Mouse (Mus musculus): Measurements from ENCODE around the gene Tgfa. TPM values are rescaled to one million over a fixed set of nuclear protein-coding genes. Genes with fewer than 3 reads are reported as not detected.

Tgfa gene
- total RNA-seq, 1 experiment: 2.2 TPM

GRCm38 (mm10) chr6:86252176-86253125 lies 57.4 kb downstream of the Tgfa start:
- no peak for TF ChIP-seq MAFK (IDR thresholded peaks at IDR 0.05; ENCODE audit: insufficient read depth, low read depth, low read length)
- no peak for TF ChIP-seq ZC3H11A (IDR thresholded peaks at IDR 0.05; ENCODE audit: borderline replicate concordance, low read depth, low read length)
- TF ChIP-seq ZNF384 (IDR thresholded peaks at IDR 0.05; ENCODE audit: low read depth, low read length): no peak
- TF ChIP-seq HCFC1 (IDR thresholded peaks at IDR 0.05; ENCODE audit: borderline replicate concordance, insufficient read depth, low read length): no peak
- no peak for TF ChIP-seq CHD2 (IDR thresholded peaks at IDR 0.05; ENCODE audit: low read depth, low read length)
- Histone ChIP-seq H3K36me3 (ENCODE audit: control insufficient read depth, insufficient read depth, low read length, poor library complexity, severe bottlenecking) (no peaks in the 10 kb centered on the region), H3K4me1 (ENCODE audit: control insufficient read depth in 2 of 2, insufficient read depth in 2 of 2, low read length in 2 of 2, poor library complexity in 1 of 2) (no peaks in the 10 kb centered on the region), H3K4me3 (ENCODE audit: insufficient read depth in 1 of 2, low read depth in 1 of 2, low read length in 2 of 2, poor library complexity in 1 of 2, severe bottlenecking in 1 of 2) (no peak overlapping the region), H3K9me3 (ENCODE audit: control insufficient read depth, insufficient read depth, low read depth, low read length) (no peaks in the 10 kb centered on the region), H3K9ac (ENCODE audit: insufficient read depth, low read depth, low read length, poor library complexity, severe bottlenecking) (no peak overlapping the region), H3K27ac (ENCODE audit: insufficient read depth, low read depth, low read length, poor library complexity, severe bottlenecking) (no peak overlapping the region)
- no peak for DNase-seq (ENCODE audit: low read depth, low spot score)
- in situ Hi-C loops (cut with MboI; ENCODE audit: low sequenced_read_pairs in 2 of 2, unreplicated experiment in 2 of 2): no loop called here

- H3K36me3 ChIP-seq (ENCODE audit: control insufficient read depth, insufficient read depth, low read length, poor library complexity, severe bottlenecking): no peaks in the 10 kb centered on the region
- no peak for DNase-seq (ENCODE audit: low read depth, low spot score)
- no peak for TF ChIP-seq CHD2 (IDR thresholded peaks at IDR 0.05; ENCODE audit: low read depth, low read length)
- no peak for TF ChIP-seq ZNF384 (IDR thresholded peaks at IDR 0.05; ENCODE audit: low read depth, low read length)
- TF ChIP-seq MAFK (IDR thresholded peaks at IDR 0.05; ENCODE audit: insufficient read depth, low read depth, low read length): no peak
- no peak for TF ChIP-seq ZC3H11A (IDR thresholded peaks at IDR 0.05; ENCODE audit: borderline replicate concordance, low read depth, low read length)
- no peak for TF ChIP-seq HCFC1 (IDR thresholded peaks at IDR 0.05; ENCODE audit: borderline replicate concordance, insufficient read depth, low read length)
- H3K27ac ChIP-seq (ENCODE audit: insufficient read depth, low read depth, low read length, poor library complexity, severe bottlenecking): no peak overlapping the region
- 0 out of 4 replicates have a peak, but pooled peaks cover 0 to 3% of the 10 kb centered on the region in 2 experiments for H3K4me1 ChIP-seq (ENCODE audit: control insufficient read depth in 2 of 2, insufficient read depth in 2 of 2, low read length in 2 of 2, poor library complexity in 1 of 2)
- H3K9ac ChIP-seq (ENCODE audit: insufficient read depth, low read depth, low read length, poor library complexity, severe bottlenecking): no peak overlapping the region
- in situ Hi-C loops (cut with MboI; ENCODE audit: low sequenced_read_pairs in 2 of 2, unreplicated experiment in 2 of 2): no loop called here
- no peak overlapping the region for H3K4me3 ChIP-seq (ENCODE audit: insufficient read depth in 1 of 2, low read depth in 1 of 2, low read length in 2 of 2, poor library complexity in 1 of 2, severe bottlenecking in 1 of 2)
- H3K9me3 ChIP-seq (ENCODE audit: control insufficient read depth, insufficient read depth, low read depth, low read length): no peaks in the 10 kb centered on the region
These were observed 60.9 kb downstream of the Tgfa start for GRCm38 (mm10) chr6:86255899-86256298.

GRCm38 (mm10) chr6:86259242-86259641 lies 64.2 kb downstream of the Tgfa start:
- Histone ChIP-seq H3K4me3 (ENCODE audit: insufficient read depth in 1 of 2, low read depth in 1 of 2, low read length in 2 of 2, poor library complexity in 1 of 2, severe bottlenecking in 1 of 2) (no peak overlapping the region), H3K36me3 (ENCODE audit: control insufficient read depth, insufficient read depth, low read length, poor library complexity, severe bottlenecking) (no peaks in the 10 kb centered on the region), H3K4me1 (ENCODE audit: control insufficient read depth in 2 of 2, insufficient read depth in 2 of 2, low read length in 2 of 2, poor library complexity in 1 of 2) (0 out of 4 replicates have a peak, but pooled peaks cover 0 to 3% of the 10 kb centered on the region in 2 experiments), H3K9me3 (ENCODE audit: control insufficient read depth, insufficient read depth, low read depth, low read length) (no peaks in the 10 kb centered on the region), H3K27ac (ENCODE audit: insufficient read depth, low read depth, low read length, poor library complexity, severe bottlenecking) (no peak overlapping the region), H3K9ac (ENCODE audit: insufficient read depth, low read depth, low read length, poor library complexity, severe bottlenecking) (no peak overlapping the region)
- in situ Hi-C loops (cut with MboI; ENCODE audit: low sequenced_read_pairs in 2 of 2, unreplicated experiment in 2 of 2): no loop called here
- DNase-seq (ENCODE audit: low read depth, low spot score): no peak
- TF ChIP-seq CHD2 (IDR thresholded peaks at IDR 0.05; ENCODE audit: low read depth, low read length) (no peak), HCFC1 (IDR thresholded peaks at IDR 0.05; ENCODE audit: borderline replicate concordance, insufficient read depth, low read length) (no peak), MAFK (IDR thresholded peaks at IDR 0.05; ENCODE audit: insufficient read depth, low read depth, low read length) (no peak), ZC3H11A (IDR thresholded peaks at IDR 0.05; ENCODE audit: borderline replicate concordance, low read depth, low read length) (no peak), ZNF384 (IDR thresholded peaks at IDR 0.05; ENCODE audit: low read depth, low read length) (no peak)

GRCm38 (mm10) chr6:86260322-86261050 lies 65.5 kb downstream of the Tgfa start:
- TF ChIP-seq MAFK (IDR thresholded peaks at IDR 0.05; ENCODE audit: insufficient read depth, low read depth, low read length) (no peak), ZC3H11A (IDR thresholded peaks at IDR 0.05; ENCODE audit: borderline replicate concordance, low read depth, low read length) (no peak), ZNF384 (IDR thresholded peaks at IDR 0.05; ENCODE audit: low read depth, low read length) (no peak), CHD2 (IDR thresholded peaks at IDR 0.05; ENCODE audit: low read depth, low read length) (no peak), HCFC1 (IDR thresholded peaks at IDR 0.05; ENCODE audit: borderline replicate concordance, insufficient read depth, low read length) (no peak)
- Histone ChIP-seq H3K4me3 (ENCODE audit: insufficient read depth in 1 of 2, low read depth in 1 of 2, low read length in 2 of 2, poor library complexity in 1 of 2, severe bottlenecking in 1 of 2) (no peak overlapping the region), H3K27ac (ENCODE audit: insufficient read depth, low read depth, low read length, poor library complexity, severe bottlenecking) (no peak overlapping the region), H3K36me3 (ENCODE audit: control insufficient read depth, insufficient read depth, low read length, poor library complexity, severe bottlenecking) (no peaks in the 10 kb centered on the region), H3K4me1 (ENCODE audit: control insufficient read depth in 2 of 2, insufficient read depth in 2 of 2, low read length in 2 of 2, poor library complexity in 1 of 2) (0 out of 4 replicates have a peak, but pooled peaks cover 0 to 3% of the 10 kb centered on the region in 2 experiments), H3K9me3 (ENCODE audit: control insufficient read depth, insufficient read depth, low read depth, low read length) (no peaks in the 10 kb centered on the region), H3K9ac (ENCODE audit: insufficient read depth, low read depth, low read length, poor library complexity, severe bottlenecking) (no peak overlapping the region)
- in situ Hi-C loops (cut with MboI; ENCODE audit: low sequenced_read_pairs in 2 of 2, unreplicated experiment in 2 of 2): no loop called here
- DNase-seq (ENCODE audit: low read depth, low spot score): peak; percentile 20

All from ES-E14 (cell line).